Mouse (Mus musculus) bone marrow macrophage, adult 2 months (primary cell): ENCODE measurements around the gene Smim12.

Experiments
- CTCF ChIP-seq: IDR thresholded peaks from 2 replicates; pipeline ENCODE4 v1.5.1; 2012; ENCODE audit warnings: low read depth, mild to moderate bottlenecking, low read length, moderate library complexity
- POLR2A ChIP-seq: IDR thresholded peaks from 2 replicates; pipeline ENCODE4 v1.6.1; 2012; ENCODE audit warnings: mild to moderate bottlenecking, low read depth, low read length, borderline replicate concordance

DNA sequence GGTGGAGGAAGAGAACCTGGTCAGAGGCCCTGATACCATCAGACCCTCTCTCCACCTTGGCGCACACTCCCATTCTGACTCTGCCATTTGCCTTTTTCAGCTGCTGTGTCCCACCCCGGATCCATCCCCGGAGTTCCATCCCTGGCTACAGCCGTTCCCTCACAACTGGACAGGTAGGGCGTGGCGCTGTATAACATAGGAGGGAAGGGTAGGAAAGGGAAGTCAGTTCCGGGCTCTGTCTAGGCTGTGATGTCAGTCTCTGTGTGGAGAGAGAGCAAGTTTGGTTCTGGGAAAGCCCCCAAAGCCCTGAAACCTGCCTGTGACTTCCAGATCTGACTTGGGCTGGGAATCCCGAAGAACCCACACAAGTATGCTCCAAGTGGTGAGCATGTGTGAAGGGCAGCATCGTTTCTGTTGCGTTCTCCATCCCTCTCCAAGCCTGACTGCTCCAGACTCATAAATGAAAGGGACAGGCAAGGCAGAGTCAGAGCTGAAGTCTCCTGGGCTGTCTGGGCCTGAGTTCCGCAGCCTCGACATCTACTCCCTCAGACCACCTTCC lies 43.3 kb upstream of the Smim12 start:
- TF ChIP-seq CTCF (no peak), POLR2A (no peak)
